Mouse (Mus musculus) liver, embryonic 15.5 days (tissue): ENCODE measurements around the gene Cntnap4. TPM values are rescaled to one million over a fixed set of nuclear protein-coding genes. Genes with fewer than 3 reads are reported as not detected.

Source experiments
- ATAC-seq: fragments of 200-750 bp; cut with Nextera tagmentation; 2 replicates; pipeline ENCODE4 v1.8.0; 2017; ENCODE audit warnings: moderate number of reproducible peaks, mild to moderate bottlenecking, moderate library complexity; ENCODE audit not compliant: insufficient read depth
- H3K27ac ChIP-seq: fragments of 300-500 bp; sonication (generic); replicated peaks from 2 replicates; pipeline ENCODE4 v1.5.1; 2015; ENCODE audit warnings: mild to moderate bottlenecking, inconsistent platforms
- H3K27me3 ChIP-seq: fragments of 300-500 bp; sonication (generic); 2 replicates; pipeline ENCODE4 v1.6.1; 2015; ENCODE audit warnings: mild to moderate bottlenecking, inconsistent platforms
- H3K36me3 ChIP-seq: fragments of 300-500 bp; sonication (generic); replicated peaks from 2 replicates; pipeline ENCODE4 v1.6.1; 2015; ENCODE audit warnings: moderate library complexity, mild to moderate bottlenecking, inconsistent platforms
- H3K4me1 ChIP-seq: fragments of 300-500 bp; sonication (generic); replicated peaks from 2 replicates; pipeline ENCODE4 v1.6.1; 2015; ENCODE audit warnings: inconsistent platforms
- H3K4me2 ChIP-seq: fragments of 300-500 bp; sonication (generic); 2 replicates; pipeline ENCODE4 v1.6.1; 2015; ENCODE audit warnings: moderate library complexity, mild to moderate bottlenecking, inconsistent platforms
- H3K4me3 ChIP-seq: fragments of 300-500 bp; sonication (generic); replicated peaks from 2 replicates; pipeline ENCODE4 v1.5.1; 2015; ENCODE audit warnings: mild to moderate bottlenecking, inconsistent platforms
- H3K9ac ChIP-seq: fragments of 300-500 bp; sonication (generic); 2 replicates; pipeline ENCODE4 v1.6.1; 2015; ENCODE audit warnings: moderate library complexity, mild to moderate bottlenecking, inconsistent platforms
- H3K9me3 ChIP-seq: fragments of 300-500 bp; sonication (generic); replicated peaks from 2 replicates; pipeline ENCODE4 v1.6.1; 2016; ENCODE audit warnings: inconsistent platforms
- WGBS: fragments of 180-500 bp; shearing (Covaris S2); methylation state at CpG from one replicate; pipeline ENCODE4 v1.1.7; 2015; ENCODE audit warnings: mixed read lengths; ENCODE audit not compliant: insufficient replicate concordance; 5-methylcytosine and 5-hydroxymethylcytosine counted together
- polyA plus RNA-seq: library from polyadenylated mRNA; unstranded; fragments of >200 nt; fragmentation: Nextera tagmentation; extraction: Ambion mirVana; gene quantifications from 2 replicates; pipeline ENCODE4 v1.2.1, GENCODE M21; 2015

Gene Cntnap4
- polyA plus RNA-seq, 1 experiment from 2014 or later, result 0.01 TPM

GRCm38 (mm10) chr8:112911422-112911821, 341.6 kb downstream of the Cntnap4 start:
- Histone ChIP-seq H3K36me3 (no peaks in the 10 kb centered on the region), H3K4me2 (no peak overlapping the region), H3K27me3 (no peaks in the 10 kb centered on the region), H3K4me3 (no peak overlapping the region), H3K4me1 (no peaks in the 10 kb centered on the region), H3K27ac (no peak overlapping the region), H3K9me3 (no peaks in the 10 kb centered on the region), H3K9ac (no peak overlapping the region)
- no peak for ATAC-seq

GRCm38 (mm10) chr8:112922151-112922550, 352.3 kb downstream of the Cntnap4 start:
- H3K4me1 ChIP-seq, result no peaks in the 10 kb centered on the region
- H3K9ac ChIP-seq, result no peak overlapping the region
- no peaks in the 10 kb centered on the region for H3K27me3 ChIP-seq
- ATAC-seq, result no peak
- H3K4me3 ChIP-seq, result no peak overlapping the region
- H3K9me3 ChIP-seq, result no peaks in the 10 kb centered on the region
- no peaks in the 10 kb centered on the region for H3K36me3 ChIP-seq
- no peak overlapping the region for H3K4me2 ChIP-seq
- no peak overlapping the region for H3K27ac ChIP-seq

- Histone ChIP-seq H3K9me3 (no peaks in the 10 kb centered on the region), H3K27me3 (no peaks in the 10 kb centered on the region), H3K36me3 (no peaks in the 10 kb centered on the region), H3K27ac (no peak overlapping the region), H3K4me2 (no peak overlapping the region), H3K4me3 (no peak overlapping the region), H3K4me1 (no peaks in the 10 kb centered on the region), H3K9ac (no peak overlapping the region)
- ATAC-seq, result no peak
- 70% methylated on average over 5 of the region's 5 CpGs for whole genome bisulfite sequencing
Observed at GRCm38 (mm10) chr8:112922789-112923188, 352.9 kb downstream of the Cntnap4 start.
